Mouse (Mus musculus) heart, postnatal 14 days (tissue): Measurements from ENCODE around the gene Sergef. TPM values are rescaled to one million over a fixed set of nuclear protein-coding genes. Genes with fewer than 3 reads are reported as not detected.

Source experiments
- DNase-seq, 2 experiments: peaks; one replicate each; pipeline ENCODE4 v3.0.0; 2021 to 2022
- intact Hi-C: fragments of 180-260 bp; cut with DNase I; formaldehyde crosslinking; loops from one replicate; pipeline ENCODE4 v1.15.1; 2025
- total RNA-seq, 2 experiments: library from RNA; stranded (reverse); gene quantifications; 2 replicates each; pipeline ENCODE4 v1.2.3; 2021

The Sergef gene
- total RNA-seq, 2 experiments from 2014 or later: 3.7 to 4.1 TPM

DNA sequence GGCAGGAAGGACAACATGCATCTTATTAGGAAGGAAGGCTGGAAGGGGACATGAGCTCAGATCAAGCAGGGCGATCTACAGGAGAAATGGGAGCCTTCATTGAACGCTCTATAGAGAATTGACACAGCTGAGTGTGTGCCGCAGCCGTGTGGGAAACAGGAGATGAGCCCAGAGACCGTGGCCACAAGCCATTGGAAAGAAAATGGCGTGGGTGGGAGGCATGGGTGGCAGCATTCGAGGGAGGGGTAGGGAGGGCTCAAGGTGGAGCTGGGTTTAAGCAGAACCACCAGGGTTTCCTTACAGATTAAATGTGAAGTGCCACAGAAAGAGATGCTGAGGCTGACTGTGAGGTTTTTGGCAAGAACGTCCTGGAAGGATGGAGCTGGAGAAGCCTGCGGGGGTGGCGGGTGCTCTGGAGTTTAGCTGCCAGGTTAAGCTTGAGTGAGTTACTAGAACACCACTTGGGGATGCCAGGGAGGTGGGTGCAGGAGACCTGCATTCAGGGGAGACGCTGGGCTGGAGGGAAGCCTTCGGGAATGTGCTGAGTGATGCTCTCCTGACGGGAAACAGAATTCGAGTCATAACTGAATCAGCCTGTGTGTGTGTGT, 223.7 kb downstream of the Sergef start:
- intact Hi-C loops: no loop called here
- DNase-seq: no peak

DNA sequence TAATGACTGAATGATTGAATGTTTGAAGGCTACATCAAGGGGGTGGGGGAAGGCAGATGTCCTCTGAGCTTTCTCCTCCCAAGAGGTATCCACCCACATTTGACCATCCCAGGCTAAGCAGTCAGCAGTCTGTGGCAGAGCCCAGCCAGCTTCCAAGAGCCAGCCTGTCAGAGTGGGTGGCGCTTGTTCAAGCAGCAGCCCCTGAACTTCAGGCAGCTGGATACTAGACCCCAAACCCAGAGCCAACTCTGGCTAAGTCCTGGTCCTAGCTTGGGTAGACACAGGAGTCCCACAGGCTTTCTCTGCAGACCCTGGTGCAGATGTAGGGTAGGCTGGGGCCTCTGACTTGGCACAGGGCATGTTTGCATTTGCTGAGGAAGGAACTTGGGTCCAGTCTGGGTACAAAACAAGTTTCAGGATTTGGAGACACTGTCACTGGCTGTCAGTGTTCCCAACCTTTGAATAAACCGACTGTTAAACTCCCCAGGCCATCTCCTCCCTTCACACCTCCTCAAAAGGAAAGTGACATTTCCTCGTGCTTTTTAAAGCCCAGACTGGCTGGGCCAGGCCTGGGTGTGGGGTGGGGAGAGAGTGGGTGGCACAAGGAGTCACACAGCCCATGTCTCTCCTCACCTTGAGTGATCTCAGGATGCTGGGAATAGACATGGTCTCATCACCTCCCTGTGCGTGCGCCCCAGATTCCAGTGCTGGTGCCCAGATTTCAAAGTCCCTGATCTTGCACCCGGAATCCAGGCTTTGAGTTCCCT, 225.5 kb downstream of the Sergef start:
- DNase-seq: no peak
- intact Hi-C loops: no loop called here

DNA sequence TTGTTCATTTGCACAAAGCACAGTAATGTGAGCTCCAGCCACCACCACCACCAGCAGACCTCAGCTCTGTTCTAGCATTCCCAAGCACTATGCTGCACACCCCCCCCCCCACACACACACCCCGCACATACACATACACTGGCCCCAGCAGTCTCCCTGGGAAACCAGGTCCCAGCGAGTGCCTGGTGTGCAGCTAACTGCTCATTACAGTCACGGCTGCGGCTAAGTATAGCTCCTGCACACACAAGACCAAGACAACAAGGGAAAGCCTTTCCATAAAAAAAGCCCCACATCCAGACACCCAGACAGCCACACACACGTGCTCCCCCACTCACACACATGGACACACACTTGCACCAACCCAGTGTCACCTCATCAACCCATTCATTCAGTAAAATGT, 226.8 kb downstream of the Sergef start:
- intact Hi-C loops: no loop called here

DNA sequence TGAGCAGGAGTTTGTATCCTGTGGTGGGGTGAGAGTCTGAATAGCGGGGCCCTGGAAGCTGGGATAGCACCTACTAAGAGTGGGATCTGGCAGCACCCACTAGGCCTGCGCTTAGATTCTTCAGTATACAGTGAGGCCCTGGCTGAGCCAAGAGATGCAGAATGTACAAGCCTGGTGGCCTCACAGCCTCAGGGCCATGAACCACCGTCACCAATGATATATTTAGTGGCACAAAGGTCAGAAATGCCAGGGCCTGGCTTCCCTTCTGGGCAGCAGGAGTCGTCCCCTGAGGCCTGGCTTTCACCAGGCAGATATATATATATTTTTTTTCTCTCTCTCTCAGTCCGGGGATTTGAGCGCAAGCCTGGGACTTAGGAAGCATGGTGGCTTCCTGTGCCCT, 228.9 kb downstream of the Sergef start:
- DNase-seq: no peak
- intact Hi-C loops: no loop called here

More for the DNA sequence above, 226.8 kb downstream of the Sergef start:
- no peak for DNase-seq

DNA sequence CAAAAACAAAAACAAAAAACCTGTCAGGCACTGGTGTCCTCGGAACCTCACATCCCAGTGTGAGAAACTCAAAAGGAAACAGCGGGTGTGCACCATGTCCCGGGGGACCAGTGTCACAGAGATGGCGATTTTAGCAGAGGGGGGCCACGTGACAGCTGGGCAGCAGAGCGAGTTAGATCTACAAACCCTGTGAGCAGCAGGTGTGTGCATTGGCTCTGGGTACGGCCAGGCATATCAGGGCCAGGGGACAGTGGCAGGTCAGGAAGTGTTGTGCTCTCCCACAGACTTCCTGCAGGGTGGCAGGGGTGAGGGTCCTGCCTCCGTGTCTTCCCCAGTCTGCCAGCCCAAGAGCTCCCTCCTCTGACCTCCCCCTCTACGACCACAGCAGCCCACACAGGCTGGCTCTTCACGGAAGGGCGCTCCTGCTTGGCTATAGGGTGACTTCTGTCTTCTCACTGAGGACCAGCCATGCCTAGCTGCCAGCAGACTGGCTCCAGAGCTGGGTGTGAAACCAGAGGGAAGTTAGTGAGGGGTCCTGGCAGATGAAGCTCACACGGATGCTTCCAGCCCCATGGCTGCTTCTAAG, 230.3 kb downstream of the Sergef start:
- intact Hi-C loops: no loop called here

DNA sequence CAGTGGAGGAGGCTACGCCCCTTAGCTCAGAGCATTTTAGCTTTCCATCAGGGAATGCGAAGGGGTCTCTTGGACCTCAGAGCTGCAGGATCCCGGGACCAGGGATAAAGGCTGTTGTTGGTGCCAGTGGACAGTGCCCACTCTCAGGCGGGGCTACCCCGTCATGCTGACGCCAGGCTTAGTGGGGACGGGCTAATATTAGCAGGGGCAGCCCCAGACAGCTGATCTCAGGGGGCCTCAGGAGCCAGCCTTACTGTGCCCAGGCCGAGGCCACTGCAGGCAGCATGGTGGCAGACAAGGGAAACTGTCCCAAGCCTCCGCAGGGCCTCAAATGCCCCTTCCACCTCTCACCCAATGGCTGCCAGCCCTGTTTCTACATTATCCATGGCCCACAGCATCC, 231.0 kb downstream of the Sergef start:
- no peak for DNase-seq
- intact Hi-C loops: no loop called here

More for the DNA sequence above, 230.3 kb downstream of the Sergef start:
- DNase-seq: no peak

DNA sequence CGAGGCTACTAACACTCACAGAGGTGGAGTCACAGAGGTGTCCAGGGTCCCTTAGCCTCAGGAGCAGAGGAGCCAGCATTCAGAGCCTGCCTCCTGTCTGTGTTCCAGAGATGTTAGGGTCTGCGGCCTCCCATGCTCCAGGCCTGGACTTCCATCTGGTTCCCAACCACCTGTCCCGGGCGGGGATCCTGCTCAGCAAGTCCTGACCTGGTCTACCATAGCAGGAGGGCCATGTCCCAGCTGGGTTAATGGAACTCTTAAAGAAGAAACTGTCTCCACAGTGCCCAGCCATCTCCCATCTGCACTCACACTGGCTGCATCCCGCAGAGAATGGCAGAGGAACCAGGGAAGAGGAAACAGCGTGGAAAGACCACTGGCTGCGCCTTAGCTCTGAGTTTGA, 234.9 kb downstream of the Sergef start:
- intact Hi-C loops: no loop called here
- DNase-seq: no peak

DNA sequence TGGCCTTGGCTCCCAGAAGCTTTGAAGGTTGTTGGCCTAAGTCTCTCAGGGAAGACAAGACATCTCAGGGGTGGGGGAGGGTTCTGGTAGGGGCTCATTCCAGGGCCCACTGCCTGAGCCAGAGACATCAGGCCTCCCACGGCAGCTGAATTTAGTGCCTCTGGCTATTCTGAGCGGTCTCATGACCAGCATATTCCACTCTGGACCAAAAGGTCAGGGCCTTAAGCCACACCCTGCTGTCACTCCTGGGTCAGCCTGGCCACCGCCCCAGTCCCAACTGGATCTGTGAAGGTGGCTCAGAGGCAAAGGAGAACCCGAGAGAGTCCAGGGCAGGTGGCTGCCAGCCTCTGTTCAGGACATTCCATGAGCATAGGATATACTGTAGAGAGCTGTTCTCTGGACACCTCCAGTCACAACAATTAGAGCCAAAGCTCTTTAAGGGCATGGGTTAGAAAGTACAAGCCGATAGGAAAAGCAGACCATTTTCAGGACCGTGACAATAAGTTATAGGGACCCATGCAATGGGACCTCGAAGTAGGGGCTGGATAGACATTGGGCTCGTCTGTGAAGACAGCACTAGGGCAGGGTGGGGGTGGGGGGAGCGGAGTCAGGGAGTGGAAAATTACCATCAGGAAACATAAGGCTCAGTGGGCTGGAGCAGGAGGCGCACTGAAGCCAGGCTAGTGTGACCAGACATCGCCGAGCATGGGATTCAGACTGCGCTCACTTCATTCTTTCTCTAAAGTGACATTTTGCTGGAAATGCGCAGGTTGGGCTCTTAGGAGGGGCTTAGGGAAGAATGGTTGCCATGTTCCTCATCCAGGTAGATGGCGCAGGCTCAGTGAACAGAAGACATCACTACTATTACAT, 235.8 kb downstream of the Sergef start:
- no peak for DNase-seq

DNA sequence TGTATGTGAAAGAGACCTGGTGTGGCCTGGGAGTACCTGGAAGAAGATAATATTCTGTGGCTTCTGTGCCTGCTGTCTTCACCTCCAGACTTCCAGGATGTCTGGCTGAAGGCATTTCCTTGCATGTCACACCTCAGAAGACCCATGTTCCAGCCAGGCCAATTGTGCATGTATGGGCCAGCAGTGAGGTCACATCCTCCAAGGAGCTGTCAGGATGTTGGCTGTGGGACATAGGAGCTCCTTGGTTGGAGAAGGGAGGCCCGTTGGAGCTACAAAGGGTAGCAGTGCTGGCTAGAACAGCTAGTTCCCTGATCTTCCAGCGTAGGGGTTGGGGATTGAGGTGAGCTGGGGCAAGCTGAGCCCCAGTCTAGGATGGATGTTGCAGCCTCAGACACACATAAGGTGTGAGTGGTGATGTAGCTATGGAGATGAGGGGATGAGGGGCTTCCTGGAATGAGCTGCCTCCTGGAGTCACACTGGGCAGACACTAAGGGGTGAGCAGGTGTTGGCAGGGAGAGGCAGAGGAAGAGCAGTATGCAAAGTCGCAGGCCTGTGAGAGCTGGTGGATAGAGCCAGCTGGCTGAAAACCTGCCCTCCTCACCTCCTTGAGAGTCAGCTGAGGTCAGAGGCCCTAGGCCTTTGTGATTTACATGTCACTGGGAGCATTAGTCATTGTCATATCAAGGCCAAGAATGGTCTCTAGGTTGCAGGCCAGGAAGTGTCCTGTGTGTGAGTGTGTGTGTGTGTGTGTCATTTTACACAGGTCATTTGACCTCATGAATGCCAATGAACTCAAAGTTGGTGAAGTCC, 238.0 kb downstream of the Sergef start:
- intact Hi-C loops: no loop called here
- DNase-seq: no peak

More for the DNA sequence above, 235.8 kb downstream of the Sergef start:
- intact Hi-C loops: no loop called here

DNA sequence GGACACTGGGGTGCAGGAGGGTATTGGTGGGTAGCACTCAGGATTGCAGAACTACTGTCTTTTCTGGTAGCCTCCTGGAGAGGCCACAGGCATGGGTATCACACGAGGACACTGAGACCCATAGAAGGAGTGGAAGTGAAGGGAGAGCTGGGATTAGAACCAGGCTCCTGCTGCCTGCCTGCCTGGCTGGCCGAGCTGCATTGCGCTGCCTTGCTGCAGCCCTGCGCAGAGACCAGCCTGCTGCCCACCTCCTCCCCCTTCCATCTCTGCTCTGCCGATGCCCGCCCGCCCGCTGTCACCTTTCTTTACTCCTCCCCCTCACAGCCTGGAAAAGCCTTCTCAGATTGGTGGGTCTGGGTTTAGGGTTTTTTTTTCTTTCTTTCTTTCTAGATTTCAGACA, 239.3 kb downstream of the Sergef start:
- no peak for DNase-seq
- intact Hi-C loops: no loop called here

DNA sequence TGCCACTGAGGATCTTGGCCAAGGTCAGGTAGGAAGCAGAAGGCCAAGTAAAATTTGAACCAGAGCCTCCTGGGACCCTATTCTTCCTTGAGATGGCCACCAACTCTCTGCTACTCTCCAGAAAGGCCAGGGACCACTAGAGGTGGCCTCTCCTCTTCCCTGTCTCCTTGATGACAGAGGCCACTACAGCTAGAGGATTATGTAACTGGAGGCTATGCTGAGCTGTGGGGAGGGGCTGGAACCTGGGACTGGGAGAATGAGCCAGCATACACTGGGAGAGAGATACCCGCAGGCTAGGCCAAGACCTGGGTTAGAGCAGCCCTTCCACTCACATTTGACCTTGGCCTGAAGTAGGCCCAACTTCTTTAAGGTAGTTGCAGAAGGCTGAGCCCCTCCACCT, 239.9 kb downstream of the Sergef start:
- no peak for DNase-seq
- intact Hi-C loops: no loop called here

DNA sequence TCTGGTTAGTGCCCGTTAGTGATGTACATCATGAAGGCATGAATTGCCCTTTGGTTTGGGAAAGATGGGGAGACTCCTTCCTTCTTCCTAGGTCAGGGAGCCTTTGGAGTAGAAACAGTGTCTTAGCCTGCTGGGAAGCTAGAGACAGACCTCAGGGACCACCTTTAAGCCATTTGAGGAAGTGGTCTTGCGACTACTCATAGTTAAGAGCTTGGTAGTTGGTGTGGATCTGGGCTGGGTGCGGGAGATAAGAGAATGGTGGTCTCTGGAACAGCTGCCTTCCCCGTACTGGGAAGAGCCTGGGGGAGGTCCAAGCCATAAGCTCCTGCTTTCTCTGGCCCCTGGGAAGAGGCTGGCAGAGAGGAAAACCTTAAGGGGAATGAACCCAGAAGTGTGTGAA, 241.0 kb downstream of the Sergef start:
- intact Hi-C loops: no loop called here
- DNase-seq: no peak

DNA sequence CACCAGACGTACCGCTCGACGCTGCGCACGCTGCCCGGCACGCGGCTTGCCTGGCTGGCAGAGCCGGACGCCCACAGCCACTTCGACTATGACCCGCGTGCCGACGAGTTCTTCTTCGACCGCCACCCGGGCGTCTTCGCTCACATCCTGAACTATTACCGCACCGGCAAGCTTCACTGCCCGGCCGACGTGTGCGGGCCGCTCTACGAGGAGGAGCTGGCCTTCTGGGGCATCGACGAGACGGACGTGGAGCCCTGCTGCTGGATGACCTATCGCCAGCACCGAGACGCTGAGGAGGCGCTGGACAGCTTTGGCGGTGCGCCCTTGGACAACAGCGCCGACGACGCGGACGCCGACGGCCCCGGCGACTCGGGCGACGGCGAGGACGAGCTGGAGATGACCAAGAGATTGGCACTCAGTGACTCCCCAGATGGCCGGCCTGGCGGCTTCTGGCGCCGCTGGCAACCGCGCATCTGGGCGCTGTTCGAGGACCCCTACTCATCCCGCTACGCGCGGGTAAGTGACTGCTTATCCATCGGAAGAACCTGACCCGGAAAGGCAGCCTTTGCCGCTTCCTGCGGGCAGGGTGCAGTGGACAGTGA, 241.8 kb downstream of the Sergef start:
- intact Hi-C loops: no loop called here
- no peak for DNase-seq

DNA sequence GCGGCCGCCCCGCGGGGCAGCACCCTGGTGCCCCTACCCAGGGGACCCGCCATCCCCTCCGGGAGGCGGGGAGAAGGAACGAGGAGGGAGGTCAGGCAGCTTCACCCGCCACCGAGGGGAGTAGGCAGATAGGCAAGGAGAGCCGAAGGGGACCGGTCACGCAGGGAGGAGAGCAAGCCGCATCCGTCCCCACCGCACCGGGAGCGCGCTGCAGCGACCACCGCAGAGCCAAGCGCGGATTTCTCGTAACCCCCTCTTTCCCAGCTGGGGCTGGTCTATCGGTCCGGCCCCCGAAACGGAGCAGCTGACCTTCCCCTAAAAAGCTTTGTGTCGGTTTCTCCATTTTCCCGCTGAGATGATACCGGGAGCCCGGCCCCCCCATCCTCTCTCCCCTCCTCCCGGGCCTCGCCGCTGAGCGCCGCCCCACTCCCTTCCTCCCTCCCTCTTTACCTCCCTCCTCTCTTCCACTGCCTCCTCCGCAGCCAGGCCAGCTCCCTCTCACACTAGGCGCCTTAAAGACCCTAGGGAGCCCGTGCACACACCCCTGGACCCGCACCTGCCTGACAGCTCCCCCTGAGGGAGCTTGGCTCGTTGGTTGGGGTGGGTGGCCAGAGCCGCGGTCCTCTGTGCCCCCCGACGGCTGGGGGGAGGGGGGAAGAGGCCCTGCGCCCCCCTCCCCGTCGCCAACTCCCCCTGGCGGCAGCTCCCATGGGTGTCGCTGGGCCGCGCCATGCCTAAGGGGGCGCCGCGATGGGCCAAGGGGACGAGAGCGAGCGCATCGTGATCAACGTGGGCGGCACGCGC, 242.5 kb downstream of the Sergef start:
- no peak for DNase-seq
- intact Hi-C loops: no loop called here

DNA sequence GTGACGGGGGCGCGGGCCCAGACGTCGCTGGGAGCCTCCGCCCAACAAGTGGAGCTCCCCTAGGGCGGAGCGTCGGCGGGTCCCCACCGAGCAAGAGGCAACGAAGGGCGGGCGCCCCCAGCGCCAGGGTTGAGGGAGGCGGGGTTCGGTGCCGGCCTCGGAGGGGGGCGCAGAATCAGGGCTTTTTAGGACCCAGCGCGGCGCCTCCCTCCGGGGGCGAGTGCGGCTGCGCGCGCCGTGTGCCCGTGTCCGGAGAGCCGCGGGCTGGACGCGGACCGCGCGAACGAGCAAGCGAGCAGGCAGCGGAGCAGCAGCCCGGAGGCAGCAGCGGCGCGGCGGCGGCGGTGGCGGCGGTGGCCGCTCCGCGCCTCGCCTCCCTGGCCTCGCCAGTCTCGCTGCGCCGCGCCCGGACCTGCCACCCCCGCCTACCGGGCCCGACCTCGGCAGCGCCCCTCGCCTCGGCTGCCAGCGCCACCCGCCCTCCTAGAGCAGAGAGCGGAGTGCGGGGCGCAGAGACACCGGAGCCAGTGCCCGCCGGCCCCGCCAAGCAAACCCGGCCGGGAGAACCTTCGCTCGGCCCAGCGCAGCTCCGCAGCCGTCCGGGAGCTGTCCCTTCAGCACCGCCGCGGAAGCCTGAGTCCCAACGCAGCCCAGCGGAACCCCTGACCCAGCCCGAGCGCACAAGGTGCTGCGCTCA, 243.2 kb downstream of the Sergef start, which contains the start of gene Kcnc1:
TSS of gene Kcnc1 (plus strand) at position 267 of the 697 bp plus-strand sequence.
- intact Hi-C loops: no loop called here
- DNase-seq: peak; percentile 82 to 90

DNA sequence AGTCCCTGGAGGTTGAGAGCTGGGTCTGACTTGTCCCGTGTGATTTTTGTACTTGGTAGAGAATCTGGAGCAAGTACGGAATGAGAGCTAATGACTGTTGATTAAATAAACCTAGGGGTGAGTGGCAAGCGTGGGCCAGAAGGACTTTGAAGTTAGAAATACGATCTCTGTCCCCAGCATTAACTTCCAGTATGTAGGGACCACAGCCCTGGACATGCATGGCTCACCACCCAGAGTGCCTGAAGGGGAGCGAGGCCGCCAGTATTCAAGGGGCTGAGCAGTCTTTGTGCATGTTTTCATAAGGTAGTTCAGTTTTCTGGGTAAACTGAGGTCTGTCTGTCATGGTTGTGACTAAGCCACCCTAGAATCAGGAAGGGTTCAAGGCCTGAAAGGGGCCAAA, 244.0 kb downstream of the Sergef start:
- intact Hi-C loops: no loop called here
- DNase-seq: no peak

DNA sequence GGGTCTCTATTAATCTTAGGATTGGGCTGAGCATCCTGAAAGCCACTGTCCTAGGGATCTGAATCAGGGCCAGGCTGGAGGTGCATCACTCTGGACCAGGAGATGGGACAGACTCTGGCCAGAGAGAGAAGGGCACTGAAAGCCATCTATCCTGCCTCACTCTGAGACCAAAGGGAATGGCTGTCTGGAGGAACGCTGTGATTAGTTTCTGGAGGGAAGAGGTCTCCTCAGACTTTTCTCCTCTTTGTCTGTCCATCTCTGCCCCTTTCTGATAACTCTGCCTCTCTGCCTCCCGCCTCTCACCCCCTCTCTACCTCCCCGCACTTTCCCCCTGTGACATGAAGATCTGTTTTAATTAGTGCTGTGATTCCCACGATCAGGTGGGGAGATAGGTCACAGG, 244.7 kb downstream of the Sergef start:
- no peak for DNase-seq
- intact Hi-C loops: no loop called here
